Mouse (Mus musculus) G1E (cell line): ENCODE measurements around the gene Atg10. TPM values are rescaled to one million over a fixed set of nuclear protein-coding genes. Genes with fewer than 3 reads are reported as not detected.

ENCODE experiments used
- ATAC-seq: 2 replicates; pipeline ENCODE4 v1.8.0; 2016; ENCODE audit warnings: mild to moderate bottlenecking; ENCODE audit not compliant: insufficient number of reproducible peaks, poor library complexity, low FRiP score, severe bottlenecking; ENCODE audit errors: extremely low read depth
- DNase-seq: peaks from one replicate; pipeline ENCODE4 v3.0.0; 2012; ENCODE audit warnings: low spot score
- H3K27me3 ChIP-seq: 2 replicates; pipeline ENCODE4 v1.6.1; 2012; ENCODE audit warnings: mild to moderate bottlenecking, low read length, inconsistent platforms; ENCODE audit not compliant: insufficient read depth
- H3K36me3 ChIP-seq: replicated peaks from 2 replicates; pipeline ENCODE3; 2012; ENCODE audit warnings: mild to moderate bottlenecking, inconsistent platforms
- H3K4me1 ChIP-seq: 2 replicates; pipeline ENCODE4 v1.6.1; 2012; ENCODE audit warnings: low read depth, low read length, inconsistent platforms, mixed read lengths; ENCODE audit not compliant: insufficient read depth
- H3K4me3 ChIP-seq: 2 replicates; pipeline ENCODE4 v1.5.1; 2012; ENCODE audit warnings: low read depth, mild to moderate bottlenecking, inconsistent platforms, low read length, moderate library complexity, mixed read lengths
- H3K9me3 ChIP-seq: replicated peaks from 2 replicates; pipeline ENCODE4 v1.6.1; 2012; ENCODE audit warnings: inconsistent platforms
- CTCF ChIP-seq: IDR thresholded peaks from 2 replicates; pipeline ENCODE4 v1.5.1; 2012; ENCODE audit warnings: low read depth, low read length, inconsistent platforms, mixed read lengths
- GATA1 ChIP-seq: IDR thresholded peaks from 2 replicates; pipeline ENCODE4 v1.6.1; 2012; ENCODE audit warnings: borderline replicate concordance, low read length, inconsistent platforms, mixed read lengths
- GATA2 ChIP-seq: IDR thresholded peaks from 2 replicates; pipeline ENCODE4 v1.6.1; 2012; ENCODE audit warnings: low read depth, low read length, inconsistent platforms, borderline replicate concordance
- POLR2AphosphoS5 ChIP-seq: IDR thresholded peaks from 2 replicates; pipeline ENCODE4 v1.6.1; 2012; ENCODE audit warnings: low read depth, low read length, inconsistent platforms; ENCODE audit not compliant: insufficient replicate concordance
- TAL1 ChIP-seq: conservative IDR thresholded peaks from 2 replicates; pipeline ENCODE4 v1.6.1; 2012; ENCODE audit warnings: low read depth, low read length, inconsistent platforms, mixed read lengths
- polyA plus RNA-seq: library from polyadenylated mRNA; stranded (reverse); fragments of >175 nt; gene quantifications from 2 replicates; pipeline ENCODE4 v1.2.3, GENCODE M21; 2012
- total RNA-seq, 2 experiments: library from RNA; stranded (forward) in 1 of 2; stranded (reverse) in 1 of 2; fragments of 200-1000 nt in 1 of 2; fragments of >200 nt in 1 of 2; fragmentation: Nextera tagmentation in 1 of 2; gene quantifications; 2 replicates each; pipeline ENCODE4 v1.2.3; 2014 to 2017

Gene Atg10
- total and polyA plus RNA-seq, 3 experiments: 0.28 to 23.3 (median 10.1) TPM

DNA sequence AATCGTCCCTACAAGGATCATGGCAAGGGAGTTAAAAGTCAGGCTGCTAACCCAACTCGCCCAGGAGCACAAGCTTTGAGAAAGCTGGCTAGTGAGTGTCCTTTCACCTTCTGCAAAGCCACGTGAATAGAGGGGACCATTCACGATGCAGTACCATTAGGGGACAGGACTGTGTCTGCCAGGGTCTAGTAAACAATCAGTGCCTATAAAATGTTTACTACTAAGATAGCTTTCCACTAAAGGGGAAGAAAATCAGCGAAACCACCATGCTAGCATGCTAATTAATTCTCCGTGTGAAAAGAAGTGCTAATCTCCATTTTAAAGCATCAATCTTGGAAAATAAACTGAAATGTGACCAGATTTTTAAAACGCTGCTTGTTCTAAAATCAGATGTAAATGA is 250.4 kb downstream of the Atg10 start:
- TF ChIP-seq GATA2: no peak
- TF ChIP-seq CTCF: no peak
- no peak for TF ChIP-seq TAL1
- no peak for TF ChIP-seq GATA1
- no peak for TF ChIP-seq POLR2AphosphoS5
- peaks cover 12% of the 10 kb centered on the region for H3K4me1 ChIP-seq
- DNase-seq (no peak), ATAC-seq (no peak)
- no peaks in the 10 kb centered on the region for H3K9me3 ChIP-seq
- H3K27me3 ChIP-seq: no peaks in the 10 kb centered on the region
- no peak overlapping the region for H3K4me3 ChIP-seq
- no peaks in the 10 kb centered on the region for H3K36me3 ChIP-seq

- DNase-seq: no peak
- H3K9me3 ChIP-seq: no peaks in the 10 kb centered on the region
- TF ChIP-seq TAL1: 0 out of 2 replicates have a peak, but pooled peaks have one; percentile 20
- TF ChIP-seq CTCF: no peak
- peaks cover 14% of the 10 kb centered on the region for H3K4me1 ChIP-seq
- H3K4me3 ChIP-seq: no peak overlapping the region
- H3K36me3 ChIP-seq: no peaks in the 10 kb centered on the region
- H3K27me3 ChIP-seq: no peaks in the 10 kb centered on the region
- peak; percentile 67 for ATAC-seq
Observed at GRCm38 (mm10) chr13:90970259-90971017, 253.3 kb downstream of the Atg10 start.

DNA sequence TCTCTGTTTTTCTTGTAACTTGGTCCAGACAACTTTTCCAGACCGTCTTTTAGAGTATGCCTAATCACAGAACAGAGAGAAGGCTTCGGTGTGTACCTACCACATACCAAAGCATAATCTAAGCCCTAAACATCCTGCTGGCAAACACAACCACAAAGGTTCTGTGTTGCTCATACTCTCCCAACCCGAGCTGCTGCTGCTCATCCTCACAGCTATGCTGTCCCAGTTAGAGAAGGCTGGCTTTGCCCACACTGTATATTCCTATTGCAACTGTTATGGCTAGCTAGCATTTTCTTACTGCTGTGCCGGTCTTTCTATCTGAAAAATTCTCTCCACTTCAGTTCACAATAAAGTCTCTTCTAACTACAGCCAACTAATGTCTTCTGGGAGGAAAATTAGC is 254.8 kb downstream of the Atg10 start:
- no peaks in the 10 kb centered on the region for H3K27me3 ChIP-seq
- no peak for DNase-seq
- no peak for ATAC-seq
- no peak overlapping the region for H3K4me3 ChIP-seq
- no peaks in the 10 kb centered on the region for H3K36me3 ChIP-seq
- TF ChIP-seq GATA2 (no peak), GATA1 (no peak), TAL1 (no peak), CTCF (no peak), POLR2AphosphoS5 (no peak)
- H3K4me1 ChIP-seq: peaks cover 14% of the 10 kb centered on the region
- H3K9me3 ChIP-seq: no peaks in the 10 kb centered on the region

DNA sequence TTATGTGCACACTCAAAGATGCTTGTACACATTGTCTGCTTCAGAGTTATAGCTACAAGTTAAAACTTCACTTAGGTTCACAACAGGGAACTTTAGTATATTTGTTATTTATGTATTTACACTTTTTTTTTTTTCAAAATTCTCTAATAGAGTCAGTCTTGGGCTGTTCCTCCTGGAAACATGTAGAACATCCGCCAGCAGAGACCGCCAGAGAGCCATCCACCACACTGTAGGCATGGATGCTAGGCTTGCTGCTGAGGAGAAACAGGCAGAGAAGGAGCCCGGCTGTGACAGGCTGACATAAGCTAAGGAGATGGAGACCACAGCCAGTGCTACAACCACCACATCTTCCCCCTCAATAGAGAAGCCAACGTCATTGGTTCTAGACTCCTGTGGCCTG is 256.3 kb downstream of the Atg10 start:
- TF ChIP-seq POLR2AphosphoS5 (no peak), CTCF (peak; percentile 19; the same call in 1 of the 2 replicates), GATA2 (no peak), GATA1 (no peak), TAL1 (no peak)
- ATAC-seq (no peak), DNase-seq (peak; percentile 9)
- Histone ChIP-seq H3K27me3 (no peaks in the 10 kb centered on the region), H3K36me3 (no peaks in the 10 kb centered on the region), H3K9me3 (no peaks in the 10 kb centered on the region), H3K4me1 (peaks cover 14% of the 10 kb centered on the region), H3K4me3 (no peak overlapping the region)

DNA sequence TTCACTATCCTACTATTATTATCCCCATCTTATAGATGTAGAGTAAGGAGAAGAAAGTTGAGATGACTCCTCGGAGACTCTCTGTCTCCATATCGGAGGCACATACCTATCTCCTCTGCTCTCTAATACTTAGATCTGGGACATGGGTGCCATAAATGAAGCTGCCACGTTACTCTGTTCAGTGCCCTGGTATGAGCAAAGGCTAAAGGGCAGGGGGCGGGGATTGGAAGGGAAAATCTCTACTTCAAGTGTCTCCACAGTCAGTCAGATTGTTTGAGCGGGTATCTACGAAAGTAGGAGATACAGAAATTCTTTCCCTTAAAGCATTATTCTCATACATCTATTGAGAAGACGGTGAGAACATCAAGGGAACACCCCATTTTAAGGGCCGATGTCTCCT is 257.8 kb downstream of the Atg10 start:
- DNase-seq: no peak
- H3K27me3 ChIP-seq: no peaks in the 10 kb centered on the region
- H3K9me3 ChIP-seq: no peaks in the 10 kb centered on the region
- no peak overlapping the region for H3K4me3 ChIP-seq
- ATAC-seq: no peak
- H3K4me1 ChIP-seq: peaks cover 16% of the 10 kb centered on the region
- H3K36me3 ChIP-seq: no peaks in the 10 kb centered on the region
- TF ChIP-seq GATA1: no peak
- no peak for TF ChIP-seq POLR2AphosphoS5
- TF ChIP-seq TAL1: no peak
- TF ChIP-seq CTCF: no peak
- TF ChIP-seq GATA2: no peak

DNA sequence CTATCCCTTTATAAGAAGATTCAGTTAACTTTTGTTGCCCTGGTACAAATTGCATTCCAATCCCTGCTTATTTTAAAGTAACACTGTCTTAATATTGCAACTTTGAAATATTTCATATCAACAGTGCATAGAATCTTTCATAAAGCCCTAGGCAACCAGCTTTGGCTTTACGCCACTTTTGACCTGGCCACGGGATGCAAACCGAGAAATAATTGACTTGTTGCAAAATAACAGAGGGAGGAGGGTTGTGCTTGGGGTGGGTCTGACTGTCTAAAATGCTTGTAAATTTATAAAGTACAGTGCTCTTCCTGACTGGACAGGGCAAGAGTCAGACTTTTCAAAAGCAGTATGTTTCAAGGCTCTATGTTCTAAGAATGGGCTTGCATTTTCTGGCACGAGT is 259.3 kb downstream of the Atg10 start:
- no peak for TF ChIP-seq GATA1
- TF ChIP-seq CTCF: no peak
- TF ChIP-seq POLR2AphosphoS5: no peak
- TF ChIP-seq TAL1: no peak
- TF ChIP-seq GATA2: no peak
- Histone ChIP-seq H3K27me3 (no peaks in the 10 kb centered on the region), H3K4me1 (peaks cover 4% of the 10 kb centered on the region; the same call in 1 of the 2 replicates), H3K4me3 (no peak overlapping the region), H3K9me3 (no peaks in the 10 kb centered on the region), H3K36me3 (peaks cover 2% of the 10 kb centered on the region)
- DNase-seq (no peak), ATAC-seq (no peak)
